Mouse (Mus musculus) gastrocnemius, postnatal 36 days (tissue): Measurements from ENCODE around the gene Mdm1. TPM values are rescaled to one million over a fixed set of nuclear protein-coding genes. Genes with fewer than 3 reads are reported as not detected.
"Not testable (repeated sequence)": the region's sequence is repeated elsewhere in the genome, so short reads cannot be mapped to it uniquely, and the experiment has no call there.

ENCODE experiments used
- DNase-seq, 2 experiments: peaks; one replicate each; pipeline ENCODE4 v3.0.0; 2022
- intact Hi-C: fragments of 180-260 bp; cut with DNase I; formaldehyde crosslinking; loops from one replicate; pipeline ENCODE4 v1.15.1; 2025
- total RNA-seq, 2 experiments: library from RNA; stranded (reverse); gene quantifications; 2 replicates each; pipeline ENCODE4 v1.2.3; 2021

Mdm1 gene
- total RNA-seq, 2 experiments from 2014 or later = 1.9 to 3.0 TPM

DNA sequence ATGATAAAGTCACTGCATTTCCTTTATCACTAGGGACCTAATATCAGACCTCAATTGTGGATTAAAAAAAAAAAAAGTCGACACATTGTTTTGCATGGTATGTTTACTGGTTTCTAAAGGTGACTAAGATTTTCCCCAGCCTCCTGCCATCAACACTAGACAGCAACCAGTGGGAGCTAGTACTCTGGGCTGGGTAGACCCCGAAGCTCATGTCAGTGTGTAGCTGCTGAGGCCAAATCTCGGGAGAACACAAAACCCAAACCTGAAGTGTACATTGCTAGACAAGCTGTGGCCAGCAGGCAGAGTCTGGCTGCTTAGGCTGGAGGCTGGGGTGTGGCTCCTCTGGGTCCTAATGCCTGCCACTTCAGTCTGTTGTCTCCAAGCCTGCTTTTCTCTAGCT lies 53.5 kb downstream of the Mdm1 start:
- DNase-seq, intact Hi-C loops: not testable (repeated sequence)

GRCm38 (mm10) chr10:118204642-118205041 lies 63.0 kb downstream of the Mdm1 start, which contains the start of gene Il22:
Gene Il22 (plus strand): TSS chr10:118204942.
- intact Hi-C loops = no loop called here
- no peak for DNase-seq

- intact Hi-C loops, DNase-seq: not testable (repeated sequence)
These were observed 74.2 kb downstream of the Mdm1 start for GRCm38 (mm10) chr10:118215719-118216393.

Other genes starting within 250 kb of the Mdm1 start
- not detected for gene Il22, start 63.1 kb downstream of the Mdm1 start, total RNA-seq
- under 1 TPM; 0.47 to 0.48 TPM for gene Gm32717, start 99.0 kb downstream of the Mdm1 start, total RNA-seq
- under 1 TPM; 0.47 to 0.48 TPM for gene Gm32802, start 116.9 kb downstream of the Mdm1 start, total RNA-seq
- not detected for gene Iltifb, start 153.2 kb downstream of the Mdm1 start, total RNA-seq
- not detected for gene Gm9040, start 185.2 kb downstream of the Mdm1 start, total RNA-seq
- not detected for gene Gm9044, start 190.6 kb downstream of the Mdm1 start, total RNA-seq
- not detected for gene Gm9045, start 196.0 kb downstream of the Mdm1 start, total RNA-seq
- not detected for gene Gm9046, start 201.4 kb downstream of the Mdm1 start, total RNA-seq
- gene Gm9048, start 206.9 kb downstream of the Mdm1 start, total RNA-seq = not detected
- gene Gm9049, start 212.3 kb downstream of the Mdm1 start, total RNA-seq = not detected